Mouse (Mus musculus): Measurements from ENCODE around the gene Sik3. TPM values are rescaled to one million over a fixed set of nuclear protein-coding genes. Genes with fewer than 3 reads are reported as not detected.

The Sik3 gene
- total RNA-seq, 2 experiments from 2014 or later: 95.0 to 103 TPM

DNA sequence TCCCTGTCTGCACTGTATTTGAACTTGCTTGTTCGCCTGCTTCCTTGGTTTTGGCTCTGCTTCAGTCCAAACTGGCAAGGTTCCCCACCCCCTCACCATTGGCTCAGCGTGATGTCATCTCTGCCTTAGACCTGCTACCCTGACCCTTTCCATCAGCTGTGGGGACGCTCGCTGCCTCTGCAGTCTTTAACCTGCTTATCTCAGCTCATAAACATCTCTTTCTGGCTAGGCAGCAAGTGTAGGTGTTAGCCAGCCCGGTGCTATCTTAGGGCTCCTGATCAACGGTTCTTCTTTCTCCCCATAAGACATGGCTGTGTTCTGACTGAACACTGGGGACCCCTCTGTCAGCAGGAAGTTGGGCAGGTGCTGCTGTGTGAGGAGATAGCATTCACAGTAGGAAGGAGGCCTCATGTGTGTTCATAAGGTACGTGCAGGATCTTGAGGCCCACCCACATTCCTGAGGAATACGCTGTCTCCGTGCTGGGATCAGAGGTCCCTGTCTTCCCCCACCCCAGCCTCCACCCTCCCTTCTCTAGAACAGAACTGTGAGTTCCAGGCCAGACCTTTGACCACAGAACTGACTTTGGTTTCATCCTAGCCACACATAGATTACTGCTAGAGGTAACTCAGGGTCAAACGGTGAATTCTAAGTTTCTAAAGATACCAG lies 194.3 kb downstream of the Sik3 start:
- intact Hi-C loops (cut with DNase I): no loop called here
- no peak for DNase-seq (ENCODE audit: low spot score in 2 of 2)

DNA sequence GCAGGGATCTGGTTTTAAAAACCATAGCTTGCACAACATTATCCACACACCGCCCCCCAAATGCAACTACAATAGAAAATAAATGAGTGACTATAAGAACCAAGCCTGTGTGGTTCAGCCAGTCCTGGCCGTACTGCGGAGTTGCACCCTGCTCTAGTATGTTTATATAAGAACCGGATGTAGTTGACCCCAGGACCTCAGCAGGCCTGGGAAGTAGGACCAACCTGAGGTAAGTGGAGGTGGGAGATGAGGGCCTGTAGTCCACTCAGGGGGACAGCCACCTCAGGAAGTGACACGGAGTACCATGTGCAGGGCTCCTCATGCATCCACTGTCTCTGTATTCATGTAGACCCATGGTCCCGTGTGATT lies 194.9 kb downstream of the Sik3 start:
- intact Hi-C loops (cut with DNase I): no loop called here
- no peak for DNase-seq (ENCODE audit: low spot score in 2 of 2)

DNA sequence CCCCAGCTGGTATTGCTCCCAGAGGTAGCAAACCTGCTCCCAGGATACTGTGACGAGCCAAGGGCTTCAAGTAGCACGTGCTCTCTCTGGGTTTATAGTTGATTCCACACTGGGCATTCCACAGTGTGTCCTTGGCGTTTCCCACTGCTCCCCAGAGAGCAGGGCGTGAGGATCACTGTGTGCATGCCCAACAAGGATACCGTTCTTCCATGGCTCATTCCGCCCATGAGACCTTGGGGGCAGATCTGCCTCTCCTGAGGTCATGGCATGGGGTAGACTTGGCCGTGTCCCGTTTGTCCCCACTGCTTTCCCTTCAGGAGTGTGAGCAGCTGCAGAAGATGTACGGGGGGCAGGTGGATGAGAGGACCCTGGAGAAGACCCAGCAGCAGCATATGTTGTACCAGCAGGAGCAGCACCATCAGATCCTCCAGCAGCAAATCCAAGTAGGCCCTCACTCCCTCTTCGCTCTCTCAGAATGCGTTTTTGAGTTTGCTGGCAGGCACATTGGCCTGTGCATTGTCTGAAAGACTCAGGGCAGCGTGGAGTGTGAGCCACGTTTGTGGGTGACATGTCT lies 195.9 kb downstream of the Sik3 start:
- intact Hi-C loops (cut with DNase I): no loop called here
- DNase-seq (ENCODE audit: low spot score in 2 of 2): no peak

DNA sequence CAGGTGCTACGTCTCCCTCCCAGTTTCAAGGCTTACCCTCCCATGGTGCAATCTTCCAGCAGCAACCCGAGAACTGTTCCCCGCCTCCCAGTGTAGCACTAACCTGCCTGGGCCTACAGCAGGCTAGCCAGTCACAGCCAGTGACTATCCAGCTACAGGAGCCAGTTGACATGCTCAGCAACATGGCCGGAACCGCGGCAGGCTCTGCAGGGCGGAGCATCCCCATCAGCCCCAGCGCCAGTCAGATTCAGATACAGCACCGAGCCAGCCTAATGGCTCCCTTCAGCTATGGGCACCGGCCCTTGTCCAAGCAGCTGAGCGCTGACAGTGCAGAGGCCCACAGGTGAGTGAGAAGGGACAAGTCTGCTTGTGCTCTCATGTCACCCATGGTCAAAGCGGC lies 197.9 kb downstream of the Sik3 start:
- intact Hi-C loops (cut with DNase I): no loop called here
- no peak for DNase-seq (ENCODE audit: low spot score in 2 of 2)

DNA sequence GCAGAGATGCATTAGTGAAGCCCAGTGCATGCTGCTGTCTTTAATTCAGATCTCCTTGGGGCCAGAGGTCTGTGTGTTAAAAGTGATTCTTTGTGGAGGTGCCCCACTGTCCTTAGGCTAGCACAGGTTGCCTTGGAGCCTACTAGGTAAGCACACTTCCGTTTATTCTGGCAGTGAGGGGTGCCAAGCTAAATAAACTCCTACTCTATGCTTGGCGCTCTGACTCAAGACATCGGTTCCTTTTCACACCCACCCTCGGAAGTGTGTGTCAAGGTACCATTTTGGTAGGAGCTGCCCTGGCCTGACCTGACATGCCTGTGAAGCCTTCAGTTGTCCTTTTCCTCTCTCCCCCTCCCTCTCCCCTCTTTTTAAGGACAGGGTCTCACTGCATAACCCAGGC lies 201.7 kb downstream of the Sik3 start:
- no peak for DNase-seq (ENCODE audit: low spot score in 2 of 2)
- intact Hi-C loops (cut with DNase I): no loop called here

DNA sequence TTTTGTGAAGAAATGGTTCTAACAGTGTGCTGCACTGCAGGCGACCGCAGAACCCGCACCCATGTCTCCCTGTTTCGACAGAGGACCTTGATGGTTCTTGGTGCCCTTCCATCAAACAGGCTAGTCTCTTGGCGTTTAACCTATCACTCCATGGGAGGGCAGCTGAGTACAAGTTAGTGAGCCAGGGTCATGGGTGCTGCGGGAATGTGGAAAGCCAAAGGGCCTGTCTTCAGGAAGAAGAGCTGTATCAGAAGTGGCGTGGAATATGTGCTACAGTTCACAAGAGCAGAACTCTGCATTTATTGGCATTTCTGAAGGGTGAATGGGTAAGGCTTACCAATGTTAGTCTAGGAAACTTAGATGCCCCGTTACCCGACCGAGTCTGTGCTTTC lies 202.3 kb downstream of the Sik3 start:
- intact Hi-C loops (cut with DNase I): no loop called here
- no peak for DNase-seq (ENCODE audit: low spot score in 2 of 2)

DNA sequence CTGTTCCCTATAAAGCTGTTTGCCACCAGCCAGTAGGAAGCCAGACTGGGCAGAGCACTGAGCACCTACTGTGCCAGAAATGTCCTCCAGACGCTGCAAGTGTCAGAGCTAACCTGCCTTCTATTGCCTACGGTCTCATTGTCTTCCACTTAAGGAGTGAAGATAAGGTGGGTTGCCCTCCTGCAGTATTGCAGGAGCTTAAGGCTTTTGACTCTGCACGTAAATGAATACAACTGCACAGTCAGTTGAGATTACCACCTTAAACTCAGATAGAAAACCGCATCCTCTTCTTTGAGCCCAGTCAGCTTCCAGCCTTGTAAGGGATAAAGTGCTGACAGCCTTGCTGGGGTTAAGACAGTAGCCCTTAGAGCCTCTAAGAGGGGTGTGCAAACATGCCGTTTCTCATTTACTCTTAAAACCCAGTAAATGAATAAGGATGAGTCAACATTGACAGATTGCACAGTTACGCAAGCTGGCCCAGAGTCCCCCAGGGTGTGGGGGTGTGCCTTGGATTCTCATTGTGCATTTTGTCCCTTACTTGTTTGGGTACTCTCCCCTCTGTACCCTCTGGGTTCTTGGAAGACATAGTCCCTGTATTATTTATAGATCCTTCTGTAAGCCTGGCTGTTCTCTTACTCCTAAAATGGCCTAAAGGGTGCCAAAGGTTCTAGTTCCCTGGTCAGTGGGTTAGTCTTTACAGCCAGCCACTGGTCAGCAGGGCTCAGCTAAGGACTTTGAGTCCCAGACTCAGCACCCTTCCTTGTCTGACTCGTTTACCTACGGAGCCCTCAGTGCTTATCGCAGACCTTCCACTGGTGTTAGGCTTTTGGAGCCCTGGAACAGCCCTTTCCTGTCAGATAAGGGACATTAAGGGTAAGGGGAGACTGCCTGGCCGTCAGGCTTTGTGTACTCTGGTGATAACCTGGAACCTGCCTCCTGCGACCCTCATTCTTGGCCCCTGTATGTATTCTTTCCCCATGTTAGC lies 203.0 kb downstream of the Sik3 start:
- intact Hi-C loops (cut with DNase I): no loop called here
- peak in 1 of 2 experiments; percentile 31 for DNase-seq (ENCODE audit: low spot score in 2 of 2)

DNA sequence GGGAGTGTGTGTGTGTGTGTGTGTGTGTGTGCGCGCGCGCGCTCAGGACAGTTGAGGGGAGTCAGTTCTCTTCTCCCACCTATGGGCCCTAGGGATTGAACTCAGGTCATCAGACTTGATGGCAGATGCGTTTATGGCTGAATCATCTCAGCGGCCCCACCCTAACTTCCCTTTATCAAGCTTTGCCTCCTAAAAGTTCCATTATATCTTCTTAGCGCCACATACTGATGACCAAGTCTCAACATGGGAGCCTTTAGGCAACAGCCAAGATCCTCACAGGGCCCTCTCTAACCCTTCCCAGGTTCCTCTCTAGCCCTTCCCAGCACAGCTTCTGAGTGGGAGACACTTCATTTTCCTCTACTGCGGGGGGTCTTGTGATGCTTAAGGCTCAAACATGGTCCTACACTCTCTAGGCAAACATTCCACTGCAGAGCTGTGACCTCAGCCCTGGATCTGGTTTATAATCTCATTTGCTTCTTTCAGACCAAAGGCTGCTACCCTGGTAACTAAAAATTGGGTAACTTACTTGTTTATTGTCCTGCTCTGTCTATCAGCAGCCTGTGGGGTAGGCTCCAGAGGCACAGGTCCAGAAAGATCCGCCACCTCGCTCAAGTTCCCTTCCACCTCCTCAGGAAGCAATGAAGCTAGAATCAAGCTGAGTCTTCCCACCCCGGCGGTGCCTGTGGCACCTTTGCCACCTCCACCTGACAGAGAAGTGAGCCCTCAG lies 204.3 kb downstream of the Sik3 start:
- no peak for DNase-seq (ENCODE audit: low spot score in 2 of 2)
- intact Hi-C loops (cut with DNase I): no loop called here

DNA sequence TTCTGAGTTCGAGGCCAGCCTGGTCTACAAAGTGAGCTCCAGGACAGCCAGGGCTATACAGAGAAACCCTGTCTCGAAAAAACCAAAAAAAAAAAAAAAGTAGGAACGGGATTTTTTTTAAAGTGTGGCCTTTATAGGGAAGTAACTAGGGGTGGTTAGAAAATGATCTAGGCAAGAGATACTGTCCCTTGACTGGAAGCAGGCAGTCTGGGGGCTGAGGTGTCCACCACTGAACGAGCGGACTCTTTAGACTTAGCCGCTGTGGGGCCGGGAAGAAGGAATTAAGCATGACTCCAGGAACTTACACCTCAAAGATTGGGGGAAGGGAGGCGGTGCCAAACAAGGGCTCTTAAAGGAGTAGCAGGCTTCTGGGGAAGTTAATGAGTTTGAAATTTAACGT lies 205.6 kb downstream of the Sik3 start:
- intact Hi-C loops (cut with DNase I): no loop called here
- no peak for DNase-seq (ENCODE audit: low spot score in 2 of 2)

DNA sequence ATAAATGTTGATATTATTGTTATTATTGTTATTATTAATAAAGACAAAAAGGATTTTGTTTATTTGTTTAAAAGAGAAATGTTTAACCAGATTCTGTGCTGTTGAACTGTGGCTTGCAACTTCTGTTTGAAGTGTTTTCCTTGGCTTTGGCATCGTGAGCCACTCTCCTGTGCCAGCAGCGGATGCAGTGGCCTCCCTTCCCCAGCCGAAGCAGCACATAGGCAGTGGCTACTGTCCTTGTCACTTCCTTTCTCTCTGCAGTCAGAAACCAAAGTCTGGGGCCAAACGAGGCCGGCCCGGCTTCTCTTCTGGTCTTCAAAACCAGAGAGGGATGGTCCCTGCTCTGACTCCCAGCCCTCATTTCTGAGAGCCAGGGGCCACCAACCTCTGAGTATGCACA lies 210.5 kb downstream of the Sik3 start:
- intact Hi-C loops (cut with DNase I): no loop called here
- DNase-seq (ENCODE audit: low spot score in 2 of 2): no peak

DNA sequence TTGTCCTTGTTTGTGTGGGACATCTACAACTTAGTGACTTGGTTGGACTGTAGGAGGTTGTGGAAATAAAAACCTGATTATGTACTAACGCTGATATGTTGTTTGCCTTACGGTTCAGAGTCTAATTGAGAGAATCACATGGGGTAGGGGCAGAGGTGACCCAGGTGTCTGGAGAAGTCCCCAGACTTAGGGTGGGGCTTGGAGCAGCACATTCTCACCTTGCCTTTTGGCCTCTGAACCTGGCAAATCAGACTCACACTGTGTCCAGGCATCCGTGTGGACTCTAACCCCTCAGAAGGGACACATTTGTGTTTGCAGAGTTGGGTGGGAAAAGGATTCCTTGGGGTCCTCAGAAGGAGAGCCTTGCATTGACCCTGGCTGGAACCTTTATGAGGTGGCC lies 211.5 kb downstream of the Sik3 start:
- DNase-seq (ENCODE audit: low spot score in 2 of 2): no peak
- intact Hi-C loops (cut with DNase I): no loop called here

DNA sequence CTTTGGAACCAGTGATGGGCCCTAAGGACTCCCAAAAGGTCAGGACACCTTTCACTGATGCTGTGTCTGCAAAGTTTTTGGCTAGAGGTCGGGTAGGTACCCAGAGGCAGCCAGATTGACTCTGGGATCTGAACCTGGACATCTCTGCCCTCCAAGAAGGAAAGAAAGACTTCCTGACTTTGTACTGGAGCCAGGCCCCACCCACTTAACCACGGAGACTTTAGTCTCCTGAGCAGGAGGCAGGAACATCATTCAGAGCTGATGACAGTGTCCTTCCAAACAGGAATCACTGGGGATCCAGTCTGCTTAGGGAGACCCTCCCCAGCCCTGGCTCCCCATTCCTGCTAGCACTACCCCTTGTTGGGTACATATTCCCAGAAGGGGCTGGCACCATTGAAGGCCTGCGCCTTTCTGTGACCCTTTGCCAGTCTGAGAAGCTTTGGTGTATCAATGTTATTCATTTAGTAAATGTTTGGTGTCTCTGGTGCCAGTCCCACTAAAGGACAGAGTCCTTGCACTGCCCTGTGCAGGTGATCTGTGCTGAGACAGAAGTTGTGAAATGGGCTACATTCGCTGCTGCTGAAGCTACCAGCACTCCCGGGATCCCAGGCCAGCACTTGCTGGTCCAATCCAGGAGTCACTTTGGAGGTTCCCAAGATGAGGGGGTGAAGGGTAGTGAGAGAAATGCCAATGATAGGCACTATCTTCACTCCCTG lies 212.5 kb downstream of the Sik3 start:
- intact Hi-C loops (cut with DNase I): no loop called here
- no peak for DNase-seq (ENCODE audit: low spot score in 2 of 2)

DNA sequence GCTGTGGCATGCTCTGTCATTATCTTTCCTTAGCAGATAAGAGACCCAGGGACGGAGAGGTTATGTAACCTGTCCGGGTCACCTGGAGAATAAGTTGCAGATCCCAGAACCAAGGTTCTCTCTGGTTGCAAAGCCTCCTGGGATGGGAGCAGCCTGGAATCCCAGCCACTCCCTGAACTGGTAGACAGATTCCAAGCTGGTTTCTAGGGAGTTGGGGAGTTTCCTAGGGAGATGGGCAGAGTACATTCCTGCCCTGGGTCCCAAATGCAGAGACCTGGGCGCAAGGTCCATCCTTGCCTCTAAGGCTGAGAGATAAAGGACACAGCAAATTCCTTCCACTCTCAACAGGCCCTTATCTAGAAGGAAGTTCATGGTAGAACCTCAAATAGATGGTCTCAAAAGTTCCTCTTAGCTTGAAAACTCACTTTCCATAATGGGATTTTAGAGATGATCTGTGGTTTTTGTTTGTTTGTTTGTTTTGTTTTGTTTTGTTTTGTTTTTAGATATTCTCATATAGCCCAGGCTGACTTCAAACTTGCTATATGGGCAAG lies 214.5 kb downstream of the Sik3 start:
- intact Hi-C loops (cut with DNase I): no loop called here
- no peak for DNase-seq (ENCODE audit: low spot score in 2 of 2)

DNA sequence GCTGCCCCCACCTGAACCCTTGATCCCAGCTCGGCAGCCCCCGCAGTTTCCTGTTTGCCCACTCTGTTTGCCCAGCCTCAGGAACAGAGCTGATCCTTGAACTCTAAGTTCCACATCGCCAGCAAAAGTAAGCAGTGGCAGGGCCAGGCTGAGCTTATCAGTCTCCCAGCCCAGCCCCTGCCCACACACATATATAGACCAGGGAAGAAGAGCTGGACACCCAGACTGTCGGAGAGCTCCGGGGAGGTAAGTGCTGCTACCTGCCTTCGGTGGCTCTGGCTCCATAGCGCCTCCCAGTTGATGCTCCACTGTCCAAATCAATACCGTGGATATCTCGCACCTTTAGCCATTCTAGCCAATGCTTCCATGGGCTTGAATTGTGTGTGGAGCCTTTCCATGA lies 215.9 kb downstream of the Sik3 start, which contains the start of gene Apoa1:
Apoa1 (plus strand) TSS at position 90 of the 400 bp plus-strand sequence.
- no peak for DNase-seq (ENCODE audit: low spot score in 2 of 2)
- intact Hi-C loops (cut with DNase I): no loop called here

DNA sequence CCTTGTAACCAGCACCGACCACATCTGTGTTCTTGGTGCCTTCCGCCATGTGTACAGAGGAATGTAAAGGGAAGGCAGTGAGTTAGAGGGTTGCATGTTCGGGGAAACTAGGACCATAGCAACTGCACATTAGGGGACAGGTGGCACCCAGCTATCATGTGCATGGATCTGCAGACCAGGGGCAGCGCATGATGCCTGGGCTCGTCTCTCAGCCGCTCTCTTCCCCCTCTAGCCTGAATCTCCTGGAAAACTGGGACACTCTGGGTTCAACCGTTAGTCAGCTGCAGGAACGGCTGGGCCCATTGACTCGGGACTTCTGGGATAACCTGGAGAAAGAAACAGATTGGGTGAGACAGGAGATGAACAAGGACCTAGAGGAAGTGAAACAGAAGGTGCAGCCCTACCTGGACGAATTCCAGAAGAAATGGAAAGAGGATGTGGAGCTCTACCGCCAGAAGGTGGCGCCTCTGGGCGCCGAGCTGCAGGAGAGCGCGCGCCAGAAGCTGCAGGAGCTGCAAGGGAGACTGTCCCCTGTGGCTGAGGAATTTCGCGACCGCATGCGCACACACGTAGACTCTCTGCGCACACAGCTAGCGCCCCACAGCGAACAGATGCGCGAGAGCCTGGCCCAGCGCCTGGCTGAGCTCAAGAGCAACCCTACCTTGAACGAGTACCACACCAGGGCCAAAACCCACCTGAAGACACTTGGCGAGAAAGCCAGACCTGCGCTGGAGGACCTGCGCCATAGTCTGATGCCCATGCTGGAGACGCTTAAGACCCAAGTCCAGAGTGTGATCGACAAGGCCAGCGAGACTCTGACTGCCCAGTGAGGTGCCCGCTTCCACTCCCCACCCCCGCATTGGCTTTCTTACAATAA lies 217.2 kb downstream of the Sik3 start:
- intact Hi-C loops (cut with DNase I): no loop called here
- DNase-seq (ENCODE audit: low spot score in 2 of 2): peak; percentile 92 to 95

DNA sequence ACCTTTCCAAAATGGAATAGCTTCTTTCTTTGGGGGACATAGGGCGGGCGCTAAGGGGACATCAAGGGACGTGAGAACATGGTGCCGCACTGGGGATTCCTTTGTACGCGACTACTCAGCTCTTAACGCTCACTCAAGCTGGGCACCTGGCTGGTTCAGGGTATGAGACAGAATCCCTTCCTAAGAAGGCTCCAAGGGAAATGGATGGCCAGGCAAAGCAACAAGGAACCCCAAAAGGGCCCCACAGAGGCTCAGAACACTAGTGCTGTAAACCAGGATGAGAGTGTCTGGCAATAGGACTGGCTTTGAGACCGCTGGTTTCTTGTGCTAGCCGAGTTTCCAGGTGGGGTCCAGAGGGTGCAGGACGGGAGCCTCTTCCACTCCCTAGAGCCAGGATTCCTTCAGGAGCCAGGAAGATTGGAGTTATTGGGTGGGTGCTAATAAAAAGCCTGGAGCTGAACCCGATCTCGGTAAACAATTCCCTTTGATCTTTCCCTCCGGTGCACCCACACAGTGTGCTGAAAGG lies 217.9 kb downstream of the Sik3 start:
- no peak for DNase-seq (ENCODE audit: low spot score in 2 of 2)
- intact Hi-C loops (cut with DNase I): no loop called here

DNA sequence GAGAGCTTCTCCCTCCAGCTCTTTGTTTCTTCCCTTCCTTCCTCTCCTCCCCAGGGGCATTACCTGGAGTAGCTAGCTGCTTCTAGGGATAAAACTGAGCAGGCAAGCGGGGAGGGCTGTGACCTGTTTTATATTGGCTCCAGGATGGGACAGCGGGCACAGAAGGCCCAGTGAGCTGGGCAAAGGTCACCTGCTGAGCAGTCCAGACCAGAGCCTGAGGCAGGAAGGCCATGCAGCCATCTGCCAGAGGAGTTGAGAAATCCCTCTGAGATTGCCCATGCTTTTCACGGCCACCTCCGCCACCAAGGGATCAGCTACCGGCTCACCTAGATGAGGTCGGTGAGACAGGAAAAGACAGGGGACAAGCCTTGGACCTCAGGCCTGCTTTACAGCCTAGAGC lies 222.6 kb downstream of the Sik3 start:
- DNase-seq (ENCODE audit: low spot score in 2 of 2): no peak

DNA sequence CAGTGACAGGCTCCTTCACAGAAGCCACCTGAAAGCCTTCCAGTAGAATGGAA lies 222.8 kb downstream of the Sik3 start, which contains the start of gene Apoc3:
Apoc3 (minus strand) TSS at position 41 of the 53 bp plus-strand sequence.
- intact Hi-C loops (cut with DNase I): no loop called here
- no peak for DNase-seq (ENCODE audit: low spot score in 2 of 2)

More for the DNA sequence above, 222.6 kb downstream of the Sik3 start:
- intact Hi-C loops (cut with DNase I): no loop called here
